21 mouse cellular contexts compared by ENCODE assay signal in genomic region chr17:62464994-62465393, GRCm38 (mm10).
DNase-seq lines count a peak whose midpoint lies in the region; ATAC-seq and TF ChIP-seq lines count a peak whose summit lies in the region.
"Had no signal": no experiment of that assay in that cellular context is flagged by ENCODE, and none has a peak within 500 bp of the region (broad histone marks: within the 10 kb centered on the region; RNA-seq: fewer than 3 reads in every experiment).

No protein-coding gene starts in this region.

- no peak overlapping the region for H3K4me2 ChIP-seq in lung, embryonic 14.5 days
- no peak overlapping the region for H3K4me2 ChIP-seq in lung, postnatal 0 days (replicated peaks; ENCODE audit: low read depth, low read length)
- no peak overlapping the region for H3K4me2 ChIP-seq in midbrain, embryonic 11.5 days
- H3K4me2 ChIP-seq in midbrain, embryonic 13.5 days (replicated peaks): no peak overlapping the region
- H3K4me2 ChIP-seq: embryonic facial prominence, embryonic 13.5 days; forebrain, embryonic 13.5 days; forebrain, embryonic 15.5 days had no signal

- H3K4me1 ChIP-seq in lung, embryonic 14.5 days (ENCODE audit: insufficient read depth): 0 out of 2 replicates have a peak, but pooled peaks cover 5% of the 10 kb centered on the region
- no peaks in the 10 kb centered on the region for H3K4me1 ChIP-seq in lung, adult 2 months (ENCODE audit: control insufficient read depth, insufficient read depth, low read length)
- no peaks in the 10 kb centered on the region for H3K4me1 ChIP-seq in lung, postnatal 0 days (ENCODE audit: insufficient read depth, low read depth, low read length)
- H3K4me1 ChIP-seq in midbrain, embryonic 11.5 days (ENCODE audit: control insufficient read depth, insufficient read depth, low read length): no peaks in the 10 kb centered on the region
- no peaks in the 10 kb centered on the region for H3K4me1 ChIP-seq in midbrain, embryonic 13.5 days (replicated peaks)
- H3K4me1 ChIP-seq: forebrain, embryonic 13.5 days; forebrain, embryonic 15.5 days had no signal

- H3K36me3 ChIP-seq in lung, embryonic 14.5 days (ENCODE audit: insufficient read depth): no peaks in the 10 kb centered on the region
- no peaks in the 10 kb centered on the region for H3K36me3 ChIP-seq in lung, postnatal 0 days (ENCODE audit: insufficient read depth, low read length)
- H3K36me3 ChIP-seq in midbrain, embryonic 11.5 days (ENCODE audit: control insufficient read depth, insufficient read depth, low read length): no peaks in the 10 kb centered on the region
- H3K36me3 ChIP-seq in midbrain, embryonic 13.5 days: no peaks in the 10 kb centered on the region
- H3K36me3 ChIP-seq: embryonic facial prominence, embryonic 13.5 days; forebrain, embryonic 15.5 days had no signal

- H3K9ac ChIP-seq in lung, embryonic 14.5 days: no peak overlapping the region
- H3K9ac ChIP-seq in lung, postnatal 0 days (replicated peaks; ENCODE audit: low read depth): no peak overlapping the region
- no peak overlapping the region for H3K9ac ChIP-seq in midbrain, embryonic 11.5 days (ENCODE audit: low read length)
- no peak overlapping the region for H3K9ac ChIP-seq in midbrain, embryonic 13.5 days (replicated peaks)
- H3K9ac ChIP-seq: embryonic facial prominence, embryonic 13.5 days; forebrain, embryonic 13.5 days; forebrain, embryonic 15.5 days; forebrain, postnatal 0 days had no signal

- TF ChIP-seq EP300 in lung, postnatal 0 days (IDR thresholded peaks at IDR 0.05): no peak

- H3K27me3 ChIP-seq in lung, embryonic 14.5 days (ENCODE audit: insufficient read depth, low read length): no peaks in the 10 kb centered on the region
- no peaks in the 10 kb centered on the region for H3K27me3 ChIP-seq in lung, postnatal 0 days (replicated peaks; ENCODE audit: insufficient read depth, low read length)
- H3K27me3 ChIP-seq in midbrain, embryonic 11.5 days (ENCODE audit: control insufficient read depth, insufficient read depth, low read length): no peaks in the 10 kb centered on the region
- H3K27me3 ChIP-seq in midbrain, embryonic 13.5 days: no peaks in the 10 kb centered on the region
- H3K27me3 ChIP-seq: embryonic facial prominence, embryonic 13.5 days; forebrain, embryonic 13.5 days; forebrain, embryonic 15.5 days; Patski had no signal

- peak; percentile 18 for DNase-seq in lung, embryonic 14.5 days
- no peak for DNase-seq in lung, adult 2 months
- DNase-seq in lung, postnatal 0 days (ENCODE audit: low spot score): peak; percentile 19
- DNase-seq in lung, postnatal 4 days: no peak
- peak; percentile 72 for DNase-seq in midbrain, embryonic 11.5 days (ENCODE audit: low spot score, missing footprints)
- DNase-seq: adrenal gland, adult 8-10 months; adrenal gland, postnatal 14 days; adrenal gland, postnatal 36 days; cerebellum, adult 11-12 months; cerebellum, adult 2 months; cerebellum, adult 9-10 months; cerebellum, postnatal 10 days; cerebellum, postnatal 25 days; forebrain, postnatal 0 days had no signal

- ATAC-seq in lung, embryonic 14.5 days (ENCODE audit: insufficient read depth): peak; percentile 29; the same call in 1 of the 2 replicates
- ATAC-seq in lung, postnatal 0 days: no peak
- no peak for ATAC-seq in midbrain, embryonic 11.5 days (ENCODE audit: low FRiP score)
- no peak for ATAC-seq in midbrain, embryonic 13.5 days
- no peak for ATAC-seq in monocyte, adult 5-6 weeks (replicated peaks; ENCODE audit: insufficient number of reproducible peaks, low FRiP score, low TSS enrichment, poor library complexity, severe bottlenecking)
- ATAC-seq: activated CD4-positive, CD25-positive, alpha-beta regulatory T cell, adult 4 months; forebrain, embryonic 13.5 days; forebrain, embryonic 15.5 days; forebrain, postnatal 0 days; Patski had no signal

- no peak for TF ChIP-seq CTCF in lung, embryonic 14.5 days (IDR thresholded peaks at IDR 0.05; ENCODE audit: low read depth)
- TF ChIP-seq CTCF in lung, adult 2 months (IDR thresholded peaks at IDR 0.05; ENCODE audit: insufficient read depth, low read length): no peak
- TF ChIP-seq CTCF in lung, postnatal 0 days (IDR thresholded peaks at IDR 0.05): no peak

- no peak for TF ChIP-seq POLR2A in lung, adult 2 months (IDR thresholded peaks at IDR 0.05; ENCODE audit: borderline replicate concordance, extremely low read depth, low read depth, low read length)

- no peak overlapping the region for H3K4me3 ChIP-seq in lung, embryonic 14.5 days (ENCODE audit: low read depth, low read length)
- H3K4me3 ChIP-seq in lung, adult 2 months (replicated peaks; ENCODE audit: extremely low read depth, low read depth, low read length): no peak overlapping the region
- H3K4me3 ChIP-seq in lung, postnatal 0 days (ENCODE audit: low read depth, low read length): no peak overlapping the region
- no peak overlapping the region for H3K4me3 ChIP-seq in midbrain, embryonic 11.5 days (ENCODE audit: low read depth, low read length)
- H3K4me3 ChIP-seq in midbrain, embryonic 13.5 days (replicated peaks): no peak overlapping the region
- H3K4me3 ChIP-seq: embryonic facial prominence, embryonic 13.5 days; forebrain, embryonic 13.5 days; forebrain, embryonic 15.5 days had no signal

- WGBS in lung, embryonic 14.5 days: 55% methylated on average over 4 of the region's 4 CpGs
- 72% methylated on average over 4 of the region's 4 CpGs for WGBS in lung, adult 2 months
- WGBS in lung, postnatal 0 days: 58% methylated on average over 4 of the region's 4 CpGs
- 67% methylated on average over 4 of the region's 4 CpGs for WGBS in midbrain, embryonic 11.5 days
- WGBS in midbrain, embryonic 13.5 days: 77% methylated on average over 4 of the region's 4 CpGs

- no peaks in the 10 kb centered on the region for H3K9me3 ChIP-seq in lung, embryonic 14.5 days (ENCODE audit: low read depth, low read length)
- no peaks in the 10 kb centered on the region for H3K9me3 ChIP-seq in lung, postnatal 0 days (ENCODE audit: low read length)
- H3K9me3 ChIP-seq in midbrain, embryonic 11.5 days (ENCODE audit: control insufficient read depth, low read length): no peaks in the 10 kb centered on the region
- no peaks in the 10 kb centered on the region for H3K9me3 ChIP-seq in midbrain, embryonic 13.5 days
- H3K9me3 ChIP-seq: embryonic facial prominence, embryonic 13.5 days; forebrain, embryonic 13.5 days; forebrain, embryonic 15.5 days had no signal

- H3K27ac ChIP-seq in lung, embryonic 14.5 days (ENCODE audit: low read depth): no peak overlapping the region
- H3K27ac ChIP-seq in lung, postnatal 0 days (ENCODE audit: low read length): no peak overlapping the region
- H3K27ac ChIP-seq in midbrain, embryonic 11.5 days (ENCODE audit: low read depth, low read length): no peak overlapping the region
- no peak overlapping the region for H3K27ac ChIP-seq in midbrain, embryonic 13.5 days
- H3K27ac ChIP-seq: embryonic facial prominence, embryonic 13.5 days; forebrain, embryonic 13.5 days; forebrain, embryonic 15.5 days had no signal

Comparison
In these comparisons a context has a peak if more than half of its experiments do, and no peak if none do; other contexts are left out.
1. DNase-seq: peak in lung, embryonic 14.5 days (single experiment), lung, postnatal 0 days (single experiment) and midbrain, embryonic 11.5 days (single experiment); none in lung, adult 2 months (single experiment) and lung, postnatal 4 days (0 of 2).